In genomic region chr11:97816916-97817315, GRCm38 (mm10) we compare ENCODE assay signal across 8 mouse cellular contexts. TPM values are rescaled to one million over a fixed set of nuclear protein-coding genes. Genes with fewer than 3 reads are reported as not detected.
DNase-seq lines count a peak whose midpoint lies in the region; ATAC-seq and TF ChIP-seq lines count a peak whose summit lies in the region.
"Had no signal": no experiment of that assay in that cellular context is flagged by ENCODE, and none has a peak within 500 bp of the region (broad histone marks: within the 10 kb centered on the region; RNA-seq: fewer than 3 reads in every experiment).

No protein-coding gene starts in this region.

- peaks cover 56% of the 10 kb centered on the region for H3K36me3 ChIP-seq in ES-E14 (ENCODE audit: control insufficient read depth, insufficient read depth, low read length, poor library complexity, severe bottlenecking)
- peaks cover 92% of the 10 kb centered on the region for H3K36me3 ChIP-seq in limb, embryonic 12.5 days

- peak overlapping the region; percentile 8 for H3K9ac ChIP-seq in ES-E14 (ENCODE audit: insufficient read depth, low read depth, low read length, poor library complexity, severe bottlenecking)
- 0 out of 2 replicates have a peak overlapping the region, but pooled peaks have one; percentile 35 for H3K9ac ChIP-seq in limb, embryonic 12.5 days (replicated peaks)

- peaks cover 17 to 56% of the 10 kb centered on the region in 2 experiments for H3K4me1 ChIP-seq in ES-E14 (ENCODE audit: control insufficient read depth in 2 of 2, insufficient read depth in 2 of 2, low read length in 2 of 2, poor library complexity in 1 of 2)
- peaks cover 48% of the 10 kb centered on the region for H3K4me1 ChIP-seq in bone marrow macrophage, adult 2 months (ENCODE audit: control insufficient read depth, insufficient read depth, low read length)
- H3K4me1 ChIP-seq in limb, embryonic 12.5 days (replicated peaks), result peaks cover 62% of the 10 kb centered on the region

- no peaks in the 10 kb centered on the region for H3K27me3 ChIP-seq in limb, embryonic 12.5 days

- H3K9me3 ChIP-seq in ES-E14 (ENCODE audit: control insufficient read depth, insufficient read depth, low read depth, low read length), result no peaks in the 10 kb centered on the region
- no peaks in the 10 kb centered on the region for H3K9me3 ChIP-seq in limb, embryonic 12.5 days

- H3K4me3 ChIP-seq in ES-E14 (ENCODE audit: insufficient read depth in 1 of 2, low read depth in 1 of 2, low read length in 2 of 2, poor library complexity in 1 of 2, severe bottlenecking in 1 of 2), result no peak overlapping the region
- H3K4me3 ChIP-seq in bone marrow macrophage, adult 2 months (ENCODE audit: insufficient read depth, low read length), result no peak overlapping the region
- H3K4me3 ChIP-seq in limb, embryonic 12.5 days (replicated peaks), result no peak overlapping the region

- H3K4me2 ChIP-seq in limb, embryonic 12.5 days, result no peak overlapping the region

- no peak for ATAC-seq in limb, embryonic 12.5 days (ENCODE audit: insufficient number of reproducible peaks, insufficient read depth, low FRiP score, low TSS enrichment, low read depth)

- 36% methylated on average over 9 of the region's 9 CpGs for WGBS in limb, embryonic 12.5 days

- peak; percentile 25 for DNase-seq in kidney, adult 18-20 months
- no peak for DNase-seq in kidney, adult 8-10 months
- no peak for DNase-seq in ES-E14 (ENCODE audit: low read depth, low spot score)
- no peak for DNase-seq in urinary bladder, postnatal 14 days (ENCODE audit: low spot score)
- DNase-seq in urinary bladder, postnatal 36 days (ENCODE audit: low spot score in 2 of 2), result no peak
- DNase-seq: right cerebral cortex, postnatal 25 days had no signal

- no peak for TF ChIP-seq POLR2A in bone marrow macrophage, adult 2 months (IDR thresholded peaks at IDR 0.05; ENCODE audit: borderline replicate concordance, low read depth, low read length)

- no peak for TF ChIP-seq CTCF in bone marrow macrophage, adult 2 months (IDR thresholded peaks at IDR 0.05; ENCODE audit: low read depth, low read length)

- H3K27ac ChIP-seq in ES-E14 (ENCODE audit: insufficient read depth, low read depth, low read length, poor library complexity, severe bottlenecking), result peak overlapping the region; percentile 50; the same call in 1 of the 2 replicates
- H3K27ac ChIP-seq in bone marrow macrophage, adult 2 months (ENCODE audit: insufficient read depth, low read depth, low read length), result peak overlapping the region; percentile 64; the same call in 1 of the 2 replicates
- H3K27ac ChIP-seq in limb, embryonic 12.5 days, result peak overlapping the region; percentile 87

- in situ Hi-C loops in ES-E14 (cut with MboI; ENCODE audit: low sequenced_read_pairs in 2 of 2, unreplicated experiment in 2 of 2), result no loop called here

TF ChIP-seq in ES-E14, 5 proteins besides CTCF, POLR2A, EP300 and RAD21:
- TF ChIP-seq ZNF384 (IDR thresholded peaks at IDR 0.05; ENCODE audit: low read depth, low read length), result no peak
- TF ChIP-seq CHD2 (IDR thresholded peaks at IDR 0.05; ENCODE audit: low read depth, low read length), result no peak
- no peak for TF ChIP-seq MAFK (IDR thresholded peaks at IDR 0.05; ENCODE audit: insufficient read depth, low read depth, low read length)
- no peak for TF ChIP-seq ZC3H11A (IDR thresholded peaks at IDR 0.05; ENCODE audit: borderline replicate concordance, low read depth, low read length)
- no peak for TF ChIP-seq HCFC1 (IDR thresholded peaks at IDR 0.05; ENCODE audit: borderline replicate concordance, insufficient read depth, low read length)
TF ChIP-seq in ES-E14: peak in this region for 0.

RNA-seq across cellular contexts. Expression of gene Lasp1, which starts 18.1 kb away (rescaled TPM):
- total RNA-seq in ES-E14 (2012; rRNA removed), result 108 and 147 TPM in 2 replicates
- polyA plus RNA-seq in bone marrow macrophage, adult 2 months (2012; ENCODE audit: insufficient read depth, insufficient read length, missing spikeins), result 194 and 201 TPM in 2 replicates
- polyA plus RNA-seq in limb, embryonic 12.5 days (2016; fragmentation: Nextera tagmentation; extraction: Ambion mirVana), result 110 and 120 TPM in 2 replicates

RNA-seq across cellular contexts. Expression of gene B230217C12Rik, which starts 23.7 kb away (rescaled TPM):
- total RNA-seq in ES-E14 (2012; rRNA removed), result 3.0 and 4.1 TPM in 2 replicates
- 1.8 and 2.4 TPM in 2 replicates for polyA plus RNA-seq in bone marrow macrophage, adult 2 months (2012; ENCODE audit: insufficient read depth, insufficient read length, missing spikeins)
- 11.8 and 13.2 TPM in 2 replicates for polyA plus RNA-seq in limb, embryonic 12.5 days (2016; fragmentation: Nextera tagmentation; extraction: Ambion mirVana)

RNA-seq across cellular contexts. Expression of gene Rpl23, which starts 34.7 kb away (rescaled TPM):
- 1,213 and 1,430 TPM in 2 replicates for total RNA-seq in ES-E14 (2012; rRNA removed)
- 854 and 1,184 TPM in 2 replicates for polyA plus RNA-seq in bone marrow macrophage, adult 2 months (2012; ENCODE audit: insufficient read depth, insufficient read length, missing spikeins)
- polyA plus RNA-seq in limb, embryonic 12.5 days (2016; fragmentation: Nextera tagmentation; extraction: Ambion mirVana), result 513 and 518 TPM in 2 replicates

RNA-seq across cellular contexts. Expression of gene 1700001P01Rik, which starts 41.2 kb away (rescaled TPM):
- total RNA-seq in ES-E14 (2012; rRNA removed), result 2.3 TPM in 2 replicates
- polyA plus RNA-seq in bone marrow macrophage, adult 2 months (2012; ENCODE audit: insufficient read depth, insufficient read length, missing spikeins), result not detected in 2 replicates
- 0.37 TPM in 1 of 2 replicates, not detected in the other for polyA plus RNA-seq in limb, embryonic 12.5 days (2016; fragmentation: Nextera tagmentation; extraction: Ambion mirVana)

RNA-seq across cellular contexts. Expression of gene Cwc25, which starts 50.6 kb away (rescaled TPM):
- 14.0 and 18.5 TPM in 2 replicates for total RNA-seq in ES-E14 (2012; rRNA removed)
- 19.1 and 19.8 TPM in 2 replicates for polyA plus RNA-seq in bone marrow macrophage, adult 2 months (2012; ENCODE audit: insufficient read depth, insufficient read length, missing spikeins)
- 24.6 and 25.6 TPM in 2 replicates for polyA plus RNA-seq in limb, embryonic 12.5 days (2016; fragmentation: Nextera tagmentation; extraction: Ambion mirVana)
